Mouse (Mus musculus): ENCODE data around the gene Cactin. TPM values are rescaled to one million over a fixed set of nuclear protein-coding genes. Genes with fewer than 3 reads are reported as not detected.

Cactin gene
- polyA plus RNA-seq, 1 experiment from 2014 or later = 32.5 TPM

- Histone ChIP-seq H3K27ac (replicated peaks) (no peak overlapping the region), H3K9ac (0 out of 2 replicates have a peak overlapping the region, but pooled peaks have one; percentile 41), H3K36me3 (0 out of 2 replicates have a peak, but pooled peaks cover 2% of the 10 kb centered on the region), H3K9me3 (no peaks in the 10 kb centered on the region), H3K4me1 (replicated peaks) (peaks cover 58% of the 10 kb centered on the region), H3K27me3 (no peaks in the 10 kb centered on the region), H3K4me2 (no peak overlapping the region), H3K4me3 (no peak overlapping the region)
- 91% methylated on average over 14 of the region's 14 CpGs for WGBS
- no peak for ATAC-seq (ENCODE audit: low read depth)
Measured at GRCm38 (mm10) chr10:81299585-81300351, 21.1 kb upstream of the Cactin start.

GRCm38 (mm10) chr10:81300352-81300907 is 20.5 kb upstream of the Cactin start:
- no peak overlapping the region for H3K27ac ChIP-seq (replicated peaks)
- peaks cover 2% of the 10 kb centered on the region; the same call in 1 of the 2 replicates for H3K36me3 ChIP-seq
- no peaks in the 10 kb centered on the region for H3K9me3 ChIP-seq
- 0 out of 2 replicates have a peak overlapping the region, but pooled peaks have one; percentile 41 for H3K9ac ChIP-seq
- no peaks in the 10 kb centered on the region for H3K27me3 ChIP-seq
- H3K4me1 ChIP-seq (replicated peaks) = peaks cover 51% of the 10 kb centered on the region
- ATAC-seq (ENCODE audit: low read depth) = no peak
- 87% methylated on average over 9 of the region's 9 CpGs for WGBS
- no peak overlapping the region for H3K4me2 ChIP-seq
- H3K4me3 ChIP-seq = no peak overlapping the region

GRCm38 (mm10) chr10:81301321-81301720 is 19.6 kb upstream of the Cactin start:
- WGBS = 84% methylated on average over 9 of the region's 9 CpGs
- Histone ChIP-seq H3K27ac (replicated peaks) (no peak overlapping the region), H3K4me2 (no peak overlapping the region), H3K27me3 (no peaks in the 10 kb centered on the region), H3K36me3 (peaks cover 11% of the 10 kb centered on the region), H3K9ac (no peak overlapping the region), H3K9me3 (no peaks in the 10 kb centered on the region), H3K4me1 (replicated peaks) (peaks cover 43% of the 10 kb centered on the region), H3K4me3 (no peak overlapping the region)
- no peak for ATAC-seq (ENCODE audit: low read depth)

GRCm38 (mm10) chr10:81302288-81302687 is 18.6 kb upstream of the Cactin start:
- Histone ChIP-seq H3K9me3 (no peaks in the 10 kb centered on the region), H3K27me3 (no peaks in the 10 kb centered on the region), H3K36me3 (peaks cover 18% of the 10 kb centered on the region), H3K4me3 (no peak overlapping the region), H3K27ac (replicated peaks) (peak overlapping the region; percentile 24), H3K4me1 (replicated peaks) (peaks cover 43% of the 10 kb centered on the region), H3K4me2 (no peak overlapping the region), H3K9ac (peak overlapping the region; percentile 0; the same call in 1 of the 2 replicates)
- ATAC-seq (ENCODE audit: low read depth) = no peak
- WGBS = 60% methylated on average over 4 of the region's 4 CpGs

- Histone ChIP-seq H3K4me3 (no peak overlapping the region), H3K27ac (replicated peaks) (no peak overlapping the region; the same call in 1 of the 2 replicates), H3K9me3 (no peaks in the 10 kb centered on the region), H3K36me3 (peaks cover 24% of the 10 kb centered on the region), H3K4me1 (replicated peaks) (peaks cover 43% of the 10 kb centered on the region), H3K4me2 (no peak overlapping the region), H3K27me3 (no peaks in the 10 kb centered on the region), H3K9ac (peak overlapping the region; percentile 8; the same call in 1 of the 2 replicates)
- 64% methylated on average over 14 of the region's 14 CpGs for WGBS
- ATAC-seq (ENCODE audit: low read depth) = no peak
Measured at GRCm38 (mm10) chr10:81302781-81303218, 18.1 kb upstream of the Cactin start.

- WGBS = 73% methylated on average over 10 of the region's 10 CpGs
- H3K4me2 ChIP-seq = no peak overlapping the region
- H3K27ac ChIP-seq (replicated peaks) = no peak overlapping the region; the same call in 1 of the 2 replicates
- 0 out of 2 replicates have a peak overlapping the region, but pooled peaks have one; percentile 8 for H3K9ac ChIP-seq
- no peak for ATAC-seq (ENCODE audit: low read depth)
- H3K36me3 ChIP-seq = peaks cover 28% of the 10 kb centered on the region
- no peaks in the 10 kb centered on the region for H3K27me3 ChIP-seq
- peaks cover 43% of the 10 kb centered on the region for H3K4me1 ChIP-seq (replicated peaks)
- no peak overlapping the region for H3K4me3 ChIP-seq
- H3K9me3 ChIP-seq = no peaks in the 10 kb centered on the region
Measured at GRCm38 (mm10) chr10:81303258-81303657, 17.6 kb upstream of the Cactin start.

- ATAC-seq (ENCODE audit: low read depth) = no peak
- peaks cover 43% of the 10 kb centered on the region for H3K4me1 ChIP-seq (replicated peaks)
- no peak overlapping the region for H3K4me3 ChIP-seq
- H3K27ac ChIP-seq (replicated peaks) = no peak overlapping the region; the same call in 1 of the 2 replicates
- peaks cover 33% of the 10 kb centered on the region for H3K36me3 ChIP-seq
- 77% methylated on average over 7 of the region's 7 CpGs for WGBS
- no peaks in the 10 kb centered on the region for H3K27me3 ChIP-seq
- H3K9me3 ChIP-seq = no peaks in the 10 kb centered on the region
- H3K4me2 ChIP-seq = no peak overlapping the region
- H3K9ac ChIP-seq = no peak overlapping the region
Measured at GRCm38 (mm10) chr10:81303761-81304160, 17.1 kb upstream of the Cactin start.

- H3K27me3 ChIP-seq = no peaks in the 10 kb centered on the region
- no peak for ATAC-seq (ENCODE audit: low read depth)
- no peak overlapping the region for H3K27ac ChIP-seq (replicated peaks)
- no peaks in the 10 kb centered on the region for H3K9me3 ChIP-seq
- H3K4me3 ChIP-seq = no peak overlapping the region
- H3K9ac ChIP-seq = no peak overlapping the region
- peaks cover 38% of the 10 kb centered on the region for H3K4me1 ChIP-seq (replicated peaks)
- 26% methylated on average over 7 of the region's 9 CpGs for WGBS
- H3K36me3 ChIP-seq = peaks cover 43% of the 10 kb centered on the region
- H3K4me2 ChIP-seq = no peak overlapping the region
Measured at GRCm38 (mm10) chr10:81304597-81305238, 16.2 kb upstream of the Cactin start.

GRCm38 (mm10) chr10:81305663-81306062 is 15.2 kb upstream of the Cactin start:
- no peaks in the 10 kb centered on the region for H3K27me3 ChIP-seq
- H3K4me3 ChIP-seq = no peak overlapping the region
- H3K27ac ChIP-seq (replicated peaks) = no peak overlapping the region
- no peak overlapping the region for H3K9ac ChIP-seq
- H3K4me2 ChIP-seq = no peak overlapping the region
- ATAC-seq (ENCODE audit: low read depth) = no peak
- 94% methylated on average over 14 of the region's 14 CpGs for WGBS
- peaks cover 52% of the 10 kb centered on the region for H3K36me3 ChIP-seq
- no peaks in the 10 kb centered on the region for H3K9me3 ChIP-seq
- peaks cover 29% of the 10 kb centered on the region for H3K4me1 ChIP-seq (replicated peaks)

- Histone ChIP-seq H3K36me3 (peaks cover 58% of the 10 kb centered on the region), H3K9me3 (no peaks in the 10 kb centered on the region), H3K9ac (no peak overlapping the region), H3K4me2 (no peak overlapping the region), H3K4me1 (replicated peaks) (peaks cover 24% of the 10 kb centered on the region), H3K4me3 (no peak overlapping the region), H3K27ac (replicated peaks) (no peak overlapping the region), H3K27me3 (no peaks in the 10 kb centered on the region)
- 94% methylated on average over 12 of the region's 12 CpGs for WGBS
- no peak for ATAC-seq (ENCODE audit: low read depth)
Measured at GRCm38 (mm10) chr10:81306173-81306668, 14.7 kb upstream of the Cactin start.

GRCm38 (mm10) chr10:81306837-81307682 is 13.8 kb upstream of the Cactin start:
- no peak overlapping the region for H3K4me2 ChIP-seq
- H3K9me3 ChIP-seq = no peaks in the 10 kb centered on the region
- no peak overlapping the region for H3K27ac ChIP-seq (replicated peaks)
- H3K4me1 ChIP-seq (replicated peaks) = peaks cover 18% of the 10 kb centered on the region
- H3K27me3 ChIP-seq = no peaks in the 10 kb centered on the region
- H3K36me3 ChIP-seq = peaks cover 66% of the 10 kb centered on the region
- H3K4me3 ChIP-seq = no peak overlapping the region
- WGBS = 94% methylated on average over 21 of the region's 21 CpGs
- ATAC-seq (ENCODE audit: low read depth) = no peak
- H3K9ac ChIP-seq = no peak overlapping the region
